Mouse (Mus musculus): ENCODE data around the gene Gm5622.
"Not testable (repeated sequence)": the region's sequence is repeated elsewhere in the genome, so short reads cannot be mapped to it uniquely, and the experiment has no call there.

The Gm5622 gene

DNA sequence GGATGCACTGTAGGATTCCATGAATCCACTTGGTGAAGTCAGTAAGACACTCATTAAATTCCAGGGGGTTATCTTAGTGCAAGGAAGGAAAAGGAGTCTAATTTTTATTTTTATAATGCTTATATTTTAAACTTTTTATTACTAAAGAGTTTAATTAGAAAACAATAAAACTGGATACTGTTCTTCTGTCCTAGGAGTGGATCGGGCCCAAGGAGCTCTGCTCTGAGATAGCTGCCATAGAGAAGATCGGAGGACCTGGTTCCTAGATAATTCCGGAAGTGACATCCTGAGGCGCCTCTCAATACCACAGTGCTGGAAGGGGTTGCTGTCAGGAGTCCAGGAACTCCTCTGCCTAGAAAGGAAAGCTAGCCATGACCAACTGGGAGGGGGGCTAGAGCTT, at the start of gene Gm5622:
Gene Gm5622 (plus strand): TSS at position 301 of the 400 bp plus-strand sequence.
- DNase-seq (ENCODE audit: low read depth, low spot score): no peak

DNA sequence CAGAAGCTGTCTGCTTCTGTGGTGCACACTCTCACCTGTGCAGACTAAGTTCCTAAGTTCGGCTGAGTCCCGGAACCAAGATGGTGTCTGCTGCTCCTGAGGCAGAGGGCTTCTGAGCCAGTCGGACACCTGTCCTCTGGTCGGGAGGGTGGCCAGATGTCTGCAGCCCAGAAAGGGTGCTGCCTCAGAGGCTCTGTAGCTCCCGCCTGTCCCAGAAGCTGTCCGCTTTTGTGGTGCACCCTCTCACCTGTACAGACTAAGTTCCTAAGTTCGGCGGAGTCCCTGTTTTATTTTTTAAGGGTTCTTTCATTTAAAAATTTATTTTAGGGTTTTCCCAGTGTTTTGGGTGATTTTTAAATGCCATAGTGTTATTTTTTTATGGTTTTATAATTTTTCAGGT, 45.2 kb upstream of the Gm5622 start:
- DNase-seq (ENCODE audit: low read depth, low spot score): no peak

DNA sequence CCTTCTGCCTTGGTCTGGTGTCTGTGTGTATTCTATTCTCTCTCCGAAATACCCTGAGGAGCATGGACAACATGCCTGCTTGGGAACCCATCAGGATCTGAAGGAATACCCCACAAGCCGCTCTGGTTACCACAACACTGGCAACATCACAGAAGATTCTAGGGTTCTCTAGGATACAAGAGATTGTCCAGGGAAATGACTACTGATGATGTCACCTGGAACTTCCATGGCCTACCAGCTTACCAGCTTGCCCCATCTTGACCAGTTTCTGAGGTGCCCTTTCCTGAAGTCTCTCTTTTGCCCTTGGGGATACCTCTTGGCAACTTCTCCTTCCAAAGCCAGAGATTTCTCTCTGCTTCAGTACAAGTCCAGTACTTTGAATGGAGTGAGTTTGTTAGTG, 21.4 kb downstream of the Gm5622 start, which contains the start of gene Gm17175:
Gene Gm17175 (minus strand): TSS at position 101 of the 400 bp plus-strand sequence.
- DNase-seq (ENCODE audit: low read depth, low spot score): not testable (repeated sequence)

DNA sequence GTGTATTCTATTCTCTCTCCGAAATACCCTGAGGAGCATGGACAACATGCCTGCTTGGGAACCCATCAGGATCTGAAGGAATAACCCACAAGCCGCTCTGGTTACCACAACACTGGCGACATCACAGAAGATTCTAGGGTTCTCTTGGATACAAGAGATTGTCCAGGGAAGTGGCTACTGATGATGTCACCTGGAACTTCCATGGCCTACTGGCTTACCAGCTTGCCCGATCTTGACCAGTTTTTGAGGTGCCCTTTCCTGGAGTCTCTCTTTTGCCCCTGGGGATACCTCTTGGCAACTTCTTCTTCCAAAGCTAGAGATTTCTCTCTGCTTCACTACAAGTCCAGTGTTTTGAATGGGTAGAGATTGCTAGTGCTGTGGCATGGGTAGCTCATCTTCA, 39.4 kb downstream of the Gm5622 start, which contains the start of gene Gm17174:
Gene Gm17174 (minus strand): TSS at position 101 of the 400 bp plus-strand sequence.
- not testable (repeated sequence) for DNase-seq (ENCODE audit: low read depth, low spot score)

DNA sequence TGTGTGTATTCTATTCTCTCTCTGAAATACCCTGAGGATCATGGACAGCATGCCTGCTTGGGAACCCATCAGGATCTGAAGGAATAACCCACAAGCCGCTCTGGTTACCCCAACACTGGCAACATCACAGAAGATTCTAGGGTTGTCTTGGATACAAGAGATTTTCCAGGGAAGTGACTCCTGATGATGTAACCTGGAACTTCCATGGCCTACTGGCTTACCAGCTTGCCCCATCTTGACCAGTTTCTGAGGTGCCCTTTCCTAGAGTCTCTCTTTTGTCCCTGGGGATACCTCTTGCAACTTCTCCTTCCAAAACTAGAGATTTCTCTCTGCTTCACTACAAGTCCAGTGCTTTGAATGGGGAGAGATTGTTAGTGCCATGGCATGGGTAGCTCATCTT, 58.6 kb downstream of the Gm5622 start, which contains the start of gene Gm17078:
Gene Gm17078 (minus strand): TSS at position 101 of the 400 bp plus-strand sequence.
- DNase-seq (ENCODE audit: low read depth, low spot score): no peak

DNA sequence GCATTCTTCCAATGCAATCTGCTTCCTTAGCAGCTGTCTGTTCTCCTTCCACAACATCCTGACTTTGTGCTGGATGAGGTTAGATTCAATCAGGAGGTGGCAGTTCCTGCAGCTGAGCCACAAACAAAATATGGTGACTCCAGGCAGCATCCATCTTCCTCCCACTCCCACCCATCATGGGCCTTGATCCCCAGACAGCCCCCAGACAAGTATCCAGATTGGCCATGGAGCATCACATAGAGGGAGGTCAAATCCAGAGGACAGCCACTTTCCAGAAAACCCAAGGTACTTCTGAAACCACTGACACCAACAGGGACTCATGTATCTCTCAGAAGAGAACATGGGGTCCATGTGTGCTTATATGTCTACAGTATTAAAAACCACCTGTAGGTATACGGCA, 79.8 kb downstream of the Gm5622 start:
- not testable (repeated sequence) for DNase-seq (ENCODE audit: low read depth, low spot score)

DNA sequence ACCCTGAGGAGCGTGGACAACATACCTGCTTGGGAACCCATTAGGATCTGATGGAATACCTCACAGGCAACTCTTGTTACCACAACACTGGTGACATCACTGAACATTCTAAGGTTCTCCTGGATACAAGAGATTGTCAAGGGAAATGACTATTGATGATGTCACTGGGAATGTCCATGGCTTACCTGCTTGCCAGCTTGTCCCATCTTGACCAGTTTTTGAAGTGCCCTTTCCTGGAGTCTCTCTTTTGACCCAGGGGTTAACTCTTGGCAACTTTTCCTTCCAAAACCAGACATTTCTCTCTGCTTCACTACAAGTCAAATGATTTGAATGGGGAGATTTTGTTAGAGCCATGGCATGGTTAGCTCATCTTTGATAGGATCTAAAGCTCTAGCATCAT, 83.0 kb downstream of the Gm5622 start, which contains the start of gene Gm4181:
Gene Gm4181 (minus strand): TSS at position 101 of the 400 bp plus-strand sequence.
- not testable (repeated sequence) for DNase-seq (ENCODE audit: low read depth, low spot score)

DNA sequence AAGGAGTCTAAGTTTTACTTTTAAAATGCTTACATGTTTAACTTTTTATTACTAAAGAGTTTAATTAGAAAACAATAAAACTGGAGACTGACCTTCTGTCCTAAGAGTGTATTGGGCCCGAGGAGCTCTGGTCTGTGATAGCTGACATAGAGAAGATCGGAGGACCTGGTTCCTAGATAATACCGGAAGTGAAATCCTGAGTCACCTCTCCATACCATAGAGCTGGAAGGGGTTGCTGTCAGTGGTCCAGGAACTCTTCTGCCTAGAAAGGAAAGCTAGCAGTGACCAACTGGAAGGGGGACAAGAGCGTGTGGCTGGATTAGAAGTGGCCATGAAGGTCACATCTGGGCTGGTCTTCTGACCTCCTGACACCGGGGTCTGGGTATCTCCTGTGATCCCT, 124.7 kb downstream of the Gm5622 start:
- DNase-seq (ENCODE audit: low read depth, low spot score): no peak

DNA sequence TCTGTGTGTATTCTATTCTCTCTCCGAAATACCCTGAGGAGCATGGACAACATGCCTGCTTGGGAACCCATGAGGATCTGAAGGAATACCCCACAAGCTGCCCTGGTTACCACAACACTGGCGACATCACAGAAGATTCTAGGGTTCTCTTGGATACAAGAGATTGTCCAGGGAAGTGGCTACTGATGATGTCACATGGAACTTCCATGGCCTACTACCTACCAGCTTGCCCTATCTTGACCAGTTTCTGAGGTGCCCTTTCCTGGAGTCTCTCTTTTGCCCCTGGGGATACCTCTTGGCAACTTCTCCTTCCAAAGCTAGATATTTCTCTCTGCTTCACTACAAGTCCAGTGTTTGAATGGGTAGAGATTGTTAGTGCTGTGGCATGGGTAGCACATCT, 142.8 kb downstream of the Gm5622 start, which contains the start of gene Gm17079:
Gene Gm17079 (minus strand): TSS at position 101 of the 400 bp plus-strand sequence.
- DNase-seq (ENCODE audit: low read depth, low spot score): not testable (repeated sequence)
